Mouse (Mus musculus) G1E (cell line): ENCODE measurements around the gene Gm10337. TPM values are rescaled to one million over a fixed set of nuclear protein-coding genes. Genes with fewer than 3 reads are reported as not detected.

Experiments used
- ATAC-seq: 2 replicates; pipeline ENCODE4 v1.8.0; 2016; ENCODE audit warnings: mild to moderate bottlenecking; ENCODE audit not compliant: insufficient number of reproducible peaks, poor library complexity, low FRiP score, severe bottlenecking; ENCODE audit errors: extremely low read depth
- DNase-seq: peaks from one replicate; pipeline ENCODE4 v3.0.0; 2012; ENCODE audit warnings: low spot score
- H3K27me3 ChIP-seq: 2 replicates; pipeline ENCODE4 v1.6.1; 2012; ENCODE audit warnings: mild to moderate bottlenecking, low read length, inconsistent platforms; ENCODE audit not compliant: insufficient read depth
- H3K36me3 ChIP-seq: replicated peaks from 2 replicates; pipeline ENCODE3; 2012; ENCODE audit warnings: mild to moderate bottlenecking, inconsistent platforms
- H3K4me1 ChIP-seq: 2 replicates; pipeline ENCODE4 v1.6.1; 2012; ENCODE audit warnings: low read depth, low read length, inconsistent platforms, mixed read lengths; ENCODE audit not compliant: insufficient read depth
- H3K4me3 ChIP-seq: 2 replicates; pipeline ENCODE4 v1.5.1; 2012; ENCODE audit warnings: low read depth, mild to moderate bottlenecking, inconsistent platforms, low read length, moderate library complexity, mixed read lengths
- H3K9me3 ChIP-seq: replicated peaks from 2 replicates; pipeline ENCODE4 v1.6.1; 2012; ENCODE audit warnings: inconsistent platforms
- CTCF ChIP-seq: IDR thresholded peaks from 2 replicates; pipeline ENCODE4 v1.5.1; 2012; ENCODE audit warnings: low read depth, low read length, inconsistent platforms, mixed read lengths
- GATA1 ChIP-seq: IDR thresholded peaks from 2 replicates; pipeline ENCODE4 v1.6.1; 2012; ENCODE audit warnings: borderline replicate concordance, low read length, inconsistent platforms, mixed read lengths
- GATA2 ChIP-seq: IDR thresholded peaks from 2 replicates; pipeline ENCODE4 v1.6.1; 2012; ENCODE audit warnings: low read depth, low read length, inconsistent platforms, borderline replicate concordance
- POLR2AphosphoS5 ChIP-seq: IDR thresholded peaks from 2 replicates; pipeline ENCODE4 v1.6.1; 2012; ENCODE audit warnings: low read depth, low read length, inconsistent platforms; ENCODE audit not compliant: insufficient replicate concordance
- TAL1 ChIP-seq: conservative IDR thresholded peaks from 2 replicates; pipeline ENCODE4 v1.6.1; 2012; ENCODE audit warnings: low read depth, low read length, inconsistent platforms, mixed read lengths
- polyA plus RNA-seq: library from polyadenylated mRNA; stranded (reverse); fragments of >175 nt; gene quantifications from 2 replicates; pipeline ENCODE4 v1.2.3, GENCODE M21; 2012
- total RNA-seq, 2 experiments: library from RNA; stranded (forward) in 1 of 2; stranded (reverse) in 1 of 2; fragments of 200-1000 nt in 1 of 2; fragments of >200 nt in 1 of 2; fragmentation: Nextera tagmentation in 1 of 2; gene quantifications; 2 replicates each; pipeline ENCODE4 v1.2.3; 2014 to 2017

Gene Gm10337
- total and polyA plus RNA-seq, 3 experiments: not detected

DNA sequence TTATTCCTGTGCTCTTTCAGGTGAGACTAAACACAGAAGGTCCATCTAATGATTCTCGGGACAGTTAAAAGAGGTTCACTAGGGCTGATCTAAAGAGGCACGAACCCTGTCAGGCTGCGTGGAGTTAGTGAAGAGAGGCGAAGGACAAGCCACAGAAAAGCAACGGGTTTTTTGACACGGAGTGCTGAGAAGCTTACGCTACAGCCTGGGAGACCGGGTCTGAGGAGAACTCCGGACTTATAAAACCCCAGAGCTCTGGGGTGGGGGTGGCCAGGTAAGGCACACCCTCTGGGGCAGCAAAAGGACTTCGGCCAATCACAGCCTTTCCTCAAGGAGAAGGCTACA is 14.1 kb downstream of the Gm10337 start:
- peaks cover 53% of the 10 kb centered on the region for H3K4me1 ChIP-seq
- DNase-seq: no peak
- no peak for TF ChIP-seq CTCF
- TF ChIP-seq GATA2: no peak
- no peak for TF ChIP-seq POLR2AphosphoS5
- TF ChIP-seq TAL1: no peak
- no peak for TF ChIP-seq GATA1
- H3K36me3 ChIP-seq: peaks cover 30% of the 10 kb centered on the region
- no peaks in the 10 kb centered on the region for H3K9me3 ChIP-seq
- ATAC-seq: no peak
- H3K27me3 ChIP-seq: peaks cover 12% of the 10 kb centered on the region
- H3K4me3 ChIP-seq: peak overlapping the region; percentile 79

DNA sequence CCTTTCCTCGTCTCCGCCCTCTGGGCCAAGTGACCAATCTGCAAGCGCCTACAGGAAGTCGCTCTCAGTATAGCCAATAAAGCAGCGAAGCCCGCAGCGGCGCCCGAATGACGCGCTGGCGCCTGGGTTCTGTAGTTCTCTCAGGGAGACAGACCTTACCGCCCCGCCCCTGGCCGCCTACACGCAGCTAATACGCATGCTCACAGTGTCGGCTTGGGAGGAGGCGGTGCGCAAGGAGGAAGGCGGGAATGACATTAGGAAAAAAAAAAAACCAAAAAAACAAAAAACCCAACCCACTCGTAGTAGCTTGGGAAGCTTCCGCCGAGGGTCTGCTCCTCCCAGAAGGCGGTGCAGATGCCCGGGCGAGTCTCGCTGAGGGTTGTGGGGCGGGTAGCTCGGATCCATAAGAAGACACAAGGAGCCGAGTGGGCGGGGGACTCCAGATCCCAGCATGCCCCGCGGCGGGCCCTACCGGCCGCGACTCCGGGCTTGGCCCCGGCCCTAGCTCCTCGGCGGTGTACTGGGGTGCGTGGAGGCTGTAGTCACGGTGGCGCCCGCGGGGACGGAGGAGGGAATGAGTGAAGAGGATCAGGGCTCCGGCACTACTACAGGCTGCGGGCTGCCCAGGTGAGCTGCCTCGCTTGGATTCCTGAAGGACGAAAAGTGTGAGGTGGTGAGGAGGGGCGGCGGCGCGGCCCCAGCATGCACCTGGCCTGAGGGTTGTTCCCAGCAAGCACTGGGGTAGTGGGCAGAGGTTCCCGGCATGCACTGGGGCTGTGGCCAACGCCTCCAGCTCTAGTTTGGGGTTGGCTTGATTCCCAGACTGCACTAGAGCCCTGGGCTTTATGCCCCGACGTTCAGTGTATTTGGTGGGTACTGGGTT is 14.7 kb downstream of the Gm10337 start, which contains the start of gene Tarbp2:
Tarbp2 (plus strand) TSS at position 217 of the 883 bp plus-strand sequence.
- H3K9me3 ChIP-seq: no peaks in the 10 kb centered on the region
- TF ChIP-seq GATA2: no peak
- TF ChIP-seq POLR2AphosphoS5: no peak
- TF ChIP-seq CTCF: no peak
- no peak for TF ChIP-seq TAL1
- no peak for TF ChIP-seq GATA1
- H3K27me3 ChIP-seq: peaks cover 12% of the 10 kb centered on the region
- peaks cover 53% of the 10 kb centered on the region for H3K4me1 ChIP-seq
- peaks cover 35% of the 10 kb centered on the region for H3K36me3 ChIP-seq
- ATAC-seq (peak; percentile 88), DNase-seq (peak; percentile 93)
- H3K4me3 ChIP-seq: peak within 1 kb of the TSS; percentile 79

DNA sequence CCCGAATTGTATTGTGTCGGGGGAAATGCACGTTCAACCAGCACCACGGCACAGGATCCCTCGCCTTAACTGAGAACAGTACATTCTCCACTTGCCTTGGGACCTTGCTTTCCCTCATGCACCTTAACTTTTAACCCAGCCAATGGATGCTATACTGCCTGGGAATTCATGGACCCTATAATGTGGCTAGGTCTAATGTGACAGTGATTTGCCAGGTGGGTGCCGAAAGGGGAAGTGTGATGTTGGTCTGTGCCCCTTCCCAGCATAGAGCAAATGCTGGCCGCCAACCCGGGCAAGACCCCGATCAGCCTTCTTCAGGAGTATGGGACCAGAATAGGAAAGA is 15.3 kb downstream of the Gm10337 start:
- H3K9me3 ChIP-seq: no peaks in the 10 kb centered on the region
- DNase-seq (no peak), ATAC-seq (no peak)
- H3K36me3 ChIP-seq: peaks cover 40% of the 10 kb centered on the region
- peak overlapping the region; percentile 79 for H3K4me3 ChIP-seq
- peaks cover 12% of the 10 kb centered on the region for H3K27me3 ChIP-seq
- H3K4me1 ChIP-seq: peaks cover 53% of the 10 kb centered on the region
- TF ChIP-seq GATA2 (no peak), GATA1 (no peak), CTCF (no peak), TAL1 (no peak), POLR2AphosphoS5 (no peak)

DNA sequence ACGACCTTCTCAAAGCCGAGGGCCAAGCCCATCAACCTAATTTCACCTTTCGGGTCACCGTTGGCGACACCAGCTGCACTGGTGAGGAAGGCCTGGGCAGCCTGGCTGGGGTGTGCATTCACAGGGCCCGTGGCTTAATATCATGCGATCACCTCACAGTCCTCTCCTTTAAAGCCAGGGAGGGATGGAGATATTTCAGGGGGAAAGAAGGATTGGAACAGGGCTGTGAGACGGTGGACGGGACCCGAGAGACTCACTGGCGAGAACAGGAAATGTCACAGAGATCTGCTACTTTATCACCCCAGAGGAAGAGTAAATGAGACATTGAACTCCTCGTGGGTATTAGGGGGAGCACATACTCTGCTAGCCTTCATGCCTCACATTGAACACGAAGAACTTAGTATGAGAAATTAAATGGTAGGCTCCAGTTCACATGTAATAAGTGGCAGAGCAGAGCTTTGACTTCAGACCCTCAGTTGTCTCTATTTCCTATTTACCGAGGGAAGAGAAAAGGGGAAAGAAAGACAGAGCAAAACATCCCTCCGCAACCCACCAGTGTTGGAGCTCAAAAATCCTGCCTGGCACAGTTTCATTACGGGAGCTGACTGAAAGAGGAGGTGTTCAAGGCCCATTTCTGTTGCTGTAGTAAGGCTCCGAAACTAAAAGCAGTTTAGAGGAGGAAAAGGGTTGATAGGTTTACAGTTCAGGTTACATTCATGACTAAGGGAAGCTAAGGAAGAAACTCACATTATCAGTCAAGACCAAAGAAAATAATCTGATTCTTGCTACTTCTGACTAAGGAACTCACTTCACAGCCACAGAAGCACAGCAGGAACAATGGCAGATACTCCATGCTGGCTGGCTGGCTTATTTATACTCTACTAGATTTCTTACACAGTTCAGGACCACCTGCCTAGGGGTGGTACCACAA is 16.0 kb downstream of the Gm10337 start:
- DNase-seq (no peak), ATAC-seq (no peak)
- TF ChIP-seq GATA2 (no peak), GATA1 (no peak), TAL1 (no peak), POLR2AphosphoS5 (no peak), CTCF (no peak)
- peaks cover 53% of the 10 kb centered on the region for H3K4me1 ChIP-seq
- peak overlapping the region; percentile 79 for H3K4me3 ChIP-seq
- peaks cover 46% of the 10 kb centered on the region for H3K36me3 ChIP-seq
- no peaks in the 10 kb centered on the region for H3K9me3 ChIP-seq
- peaks cover 12% of the 10 kb centered on the region for H3K27me3 ChIP-seq

DNA sequence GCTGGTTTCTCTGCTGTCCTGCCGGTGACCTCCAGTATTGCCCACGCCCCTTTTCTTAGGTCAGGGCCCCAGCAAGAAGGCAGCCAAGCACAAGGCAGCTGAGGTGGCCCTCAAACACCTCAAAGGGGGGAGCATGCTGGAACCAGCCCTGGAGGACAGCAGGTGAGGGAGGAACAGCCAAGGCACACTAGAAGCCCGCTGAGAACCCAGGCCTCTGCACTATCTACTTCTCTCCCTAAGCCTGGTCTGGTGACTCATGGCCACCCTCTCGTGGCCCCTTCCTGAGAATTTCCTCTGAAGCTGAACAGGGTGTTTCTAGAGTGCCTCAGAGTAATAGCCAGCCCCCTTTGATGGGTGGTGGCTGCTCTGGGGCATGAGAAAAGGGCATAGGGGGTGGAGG is 16.9 kb downstream of the Gm10337 start:
- no peak for ATAC-seq
- no peak for DNase-seq
- peaks cover 56% of the 10 kb centered on the region for H3K36me3 ChIP-seq
- H3K27me3 ChIP-seq: peaks cover 11% of the 10 kb centered on the region
- H3K4me1 ChIP-seq: peaks cover 53% of the 10 kb centered on the region
- no peak for TF ChIP-seq POLR2AphosphoS5
- TF ChIP-seq TAL1: no peak
- no peak for TF ChIP-seq CTCF
- no peak for TF ChIP-seq GATA1
- TF ChIP-seq GATA2: no peak
- H3K4me3 ChIP-seq: peak overlapping the region; percentile 33; the same call in 1 of the 2 replicates
- no peaks in the 10 kb centered on the region for H3K9me3 ChIP-seq

DNA sequence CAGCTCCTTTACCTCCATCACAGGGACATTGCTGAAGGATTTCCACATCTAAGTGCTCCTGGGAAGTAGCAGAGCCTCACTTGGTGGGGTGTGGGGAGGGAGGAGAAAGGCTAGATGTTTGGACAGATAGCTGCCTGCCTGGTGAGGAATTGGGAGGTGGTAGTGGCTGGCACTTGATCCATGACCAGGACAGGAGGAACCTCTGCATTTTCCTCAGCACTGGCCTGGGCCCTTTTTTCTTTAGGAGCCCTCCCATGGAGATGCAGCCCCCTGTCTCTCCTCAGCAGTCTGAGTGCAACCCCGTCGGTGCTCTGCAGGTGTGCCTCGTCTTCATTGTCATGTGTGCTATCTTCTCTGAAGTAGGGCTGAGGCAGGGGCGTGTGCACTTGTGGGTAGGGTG is 18.0 kb downstream of the Gm10337 start:
- no peak for TF ChIP-seq POLR2AphosphoS5
- no peak for TF ChIP-seq CTCF
- no peak for TF ChIP-seq GATA2
- no peak for TF ChIP-seq TAL1
- no peak for TF ChIP-seq GATA1
- Histone ChIP-seq H3K27me3 (peaks cover under 1% of the 10 kb centered on the region; the same call in 1 of the 2 replicates), H3K4me1 (peaks cover 43% of the 10 kb centered on the region), H3K36me3 (peaks cover 66% of the 10 kb centered on the region), H3K4me3 (no peak overlapping the region), H3K9me3 (no peaks in the 10 kb centered on the region)
- no peak for DNase-seq
- ATAC-seq: no peak
